9 mouse cellular contexts compared by ENCODE assay signal in the genomic region with DNA sequence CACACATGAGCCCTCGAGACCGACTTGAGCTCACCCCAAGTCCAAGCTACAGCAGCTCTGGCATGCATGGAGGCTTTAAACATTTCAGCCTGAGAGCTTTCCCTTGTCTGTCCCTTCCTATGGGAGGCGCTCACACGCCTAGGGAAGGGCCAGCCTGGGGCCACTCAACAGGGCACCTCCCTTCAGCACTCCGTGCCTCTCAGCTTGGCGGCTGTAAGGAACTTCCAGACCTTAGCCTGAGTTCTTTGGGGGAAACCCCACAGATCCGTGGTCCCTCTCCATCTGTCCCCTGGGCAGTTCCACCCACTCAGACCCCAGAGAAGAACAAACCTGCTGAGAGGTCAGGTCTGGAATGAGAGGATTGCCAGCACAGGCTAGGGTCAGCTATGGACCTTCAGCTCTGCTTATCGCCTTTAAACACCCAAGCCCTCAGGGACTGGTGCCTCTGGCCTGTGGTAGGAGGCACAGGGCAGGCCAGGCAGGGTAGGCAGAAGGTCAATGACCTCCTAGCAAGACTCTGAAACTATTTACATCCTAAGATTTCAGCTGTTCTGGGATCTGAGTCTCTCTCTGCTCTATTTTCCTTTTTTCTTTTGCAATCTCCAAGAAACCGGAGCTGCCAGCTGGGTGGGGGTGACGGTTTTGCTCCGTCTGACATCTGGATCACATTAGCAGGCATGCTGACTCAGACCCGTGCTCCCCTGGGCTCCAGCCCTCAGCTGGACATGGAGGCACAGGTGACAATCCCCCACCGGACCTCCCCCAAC. TPM values are rescaled to one million over a fixed set of nuclear protein-coding genes. Genes with fewer than 3 reads are reported as not detected.
DNase-seq lines count a peak whose midpoint lies in the region; ATAC-seq lines count a peak whose summit lies in the region.
"Had no signal": no experiment of that assay in that cellular context is flagged by ENCODE, and none has a peak within 500 bp of the region (broad histone marks: within the 10 kb centered on the region; RNA-seq: fewer than 3 reads in every experiment).

No protein-coding gene starts in this region.

- no peaks in the 10 kb centered on the region for H3K9me3 ChIP-seq in liver, embryonic 12.5 days (replicated peaks)
- H3K9me3 ChIP-seq in midbrain, embryonic 14.5 days (ENCODE audit: control insufficient read depth, low read length) = no peaks in the 10 kb centered on the region

- H3K4me1 ChIP-seq in liver, embryonic 12.5 days = peaks cover 27% of the 10 kb centered on the region
- peaks cover under 1% of the 10 kb centered on the region for H3K4me1 ChIP-seq in midbrain, embryonic 14.5 days (ENCODE audit: control insufficient read depth, insufficient read depth, low read length)

- peak; percentile 9 for DNase-seq in liver
- peak; percentile 70 for DNase-seq in embryo, embryonic 10 days (ENCODE audit: low spot score)
- peak; percentile 79 for DNase-seq in gastrocnemius, postnatal 25 days
- peak; percentile 67 for DNase-seq in lung, postnatal 10 days
- DNase-seq in midbrain, embryonic 14.5 days = no peak
- no peak for DNase-seq in frontal cortex, postnatal 25 days (ENCODE audit: low spot score in 2 of 2)
- DNase-seq in layer of hippocampus, postnatal 10 days (ENCODE audit: low spot score in 2 of 2) = no peak

- no peak overlapping the region for H3K4me3 ChIP-seq in liver, embryonic 12.5 days
- H3K4me3 ChIP-seq in midbrain, embryonic 14.5 days (replicated peaks; ENCODE audit: low read depth, low read length) = no peak overlapping the region

- 49% methylated on average over 13 of the region's 13 CpGs for WGBS in liver, embryonic 12.5 days (ENCODE audit: insufficient replicate concordance)
- WGBS in midbrain, embryonic 14.5 days = 57% methylated on average over 13 of the region's 13 CpGs

- ATAC-seq in liver, embryonic 12.5 days = no peak
- ATAC-seq in midbrain, embryonic 14.5 days (ENCODE audit: low FRiP score, low TSS enrichment) = no peak

- H3K36me3 ChIP-seq in liver, embryonic 12.5 days = peaks cover 7% of the 10 kb centered on the region; the same call in 1 of the 2 replicates
- H3K36me3 ChIP-seq in midbrain, embryonic 14.5 days (ENCODE audit: control insufficient read depth, insufficient read depth, low read length) = no peaks in the 10 kb centered on the region

- no peak overlapping the region for H3K9ac ChIP-seq in liver, embryonic 12.5 days
- H3K9ac ChIP-seq in midbrain, embryonic 14.5 days (replicated peaks; ENCODE audit: low read length) = no peak overlapping the region

- H3K27ac ChIP-seq in liver, embryonic 12.5 days = no peak overlapping the region
- H3K27ac ChIP-seq in midbrain, embryonic 14.5 days (replicated peaks; ENCODE audit: low read depth, low read length) = no peak overlapping the region
- H3K27ac ChIP-seq: kidney, postnatal 0 days had no signal

- H3K27me3 ChIP-seq in liver, embryonic 12.5 days (replicated peaks) = no peaks in the 10 kb centered on the region
- no peaks in the 10 kb centered on the region for H3K27me3 ChIP-seq in midbrain, embryonic 14.5 days (ENCODE audit: control insufficient read depth, insufficient read depth, low read length)

- no peak overlapping the region for H3K4me2 ChIP-seq in liver, embryonic 12.5 days
- H3K4me2 ChIP-seq in midbrain, embryonic 14.5 days (ENCODE audit: low read length) = no peak overlapping the region

RNA-seq across cellular contexts. Expression of gene Zcchc24, which starts 19.5 kb away (rescaled TPM):
- polyA plus RNA-seq in liver, embryonic 12.5 days (2016; fragmentation: Nextera tagmentation; extraction: Ambion mirVana) = 6.9 and 7.8 TPM in 2 replicates
- 10 to 100 TPM; 41.5 to 45.0 TPM for total RNA-seq in gastrocnemius, postnatal 25 days (2021)
- polyA plus RNA-seq in midbrain, embryonic 14.5 days (2014; fragmentation: Nextera tagmentation; extraction: Ambion mirVana) = 8.1 and 13.6 TPM in 2 replicates
- 10 to 100 TPM; 52.0 to 55.7 TPM for total RNA-seq in layer of hippocampus, postnatal 10 days (2021)

RNA-seq across cellular contexts. Expression of gene Ppif, which starts 55.4 kb away (rescaled TPM):
- 46.8 and 48.4 TPM in 2 replicates for polyA plus RNA-seq in liver, embryonic 12.5 days (2016; fragmentation: Nextera tagmentation; extraction: Ambion mirVana)
- 10 to 100 TPM; 39.9 to 51.1 TPM for total RNA-seq in gastrocnemius, postnatal 25 days (2021)
- polyA plus RNA-seq in midbrain, embryonic 14.5 days (2014; fragmentation: Nextera tagmentation; extraction: Ambion mirVana) = 28.0 and 29.4 TPM in 2 replicates
- 10 to 100 TPM; 25.4 to 26.7 TPM for total RNA-seq in layer of hippocampus, postnatal 10 days (2021)

Comparison
In these comparisons a context has a peak if more than half of its experiments do, and no peak if none do; other contexts are left out.
1. DNase-seq: peak in liver (single experiment), embryo, embryonic 10 days (single experiment), gastrocnemius, postnatal 25 days (single experiment) and lung, postnatal 10 days (single experiment); none in midbrain, embryonic 14.5 days (single experiment), frontal cortex, postnatal 25 days (0 of 2) and layer of hippocampus, postnatal 10 days (0 of 2).